Mouse (Mus musculus): Measurements from ENCODE around the gene Stk24. TPM values are rescaled to one million over a fixed set of nuclear protein-coding genes. Genes with fewer than 3 reads are reported as not detected.

Gene Stk24
- total and polyA plus RNA-seq, 3 experiments: 21.4 to 75.6 (median 70.2) TPM

DNA sequence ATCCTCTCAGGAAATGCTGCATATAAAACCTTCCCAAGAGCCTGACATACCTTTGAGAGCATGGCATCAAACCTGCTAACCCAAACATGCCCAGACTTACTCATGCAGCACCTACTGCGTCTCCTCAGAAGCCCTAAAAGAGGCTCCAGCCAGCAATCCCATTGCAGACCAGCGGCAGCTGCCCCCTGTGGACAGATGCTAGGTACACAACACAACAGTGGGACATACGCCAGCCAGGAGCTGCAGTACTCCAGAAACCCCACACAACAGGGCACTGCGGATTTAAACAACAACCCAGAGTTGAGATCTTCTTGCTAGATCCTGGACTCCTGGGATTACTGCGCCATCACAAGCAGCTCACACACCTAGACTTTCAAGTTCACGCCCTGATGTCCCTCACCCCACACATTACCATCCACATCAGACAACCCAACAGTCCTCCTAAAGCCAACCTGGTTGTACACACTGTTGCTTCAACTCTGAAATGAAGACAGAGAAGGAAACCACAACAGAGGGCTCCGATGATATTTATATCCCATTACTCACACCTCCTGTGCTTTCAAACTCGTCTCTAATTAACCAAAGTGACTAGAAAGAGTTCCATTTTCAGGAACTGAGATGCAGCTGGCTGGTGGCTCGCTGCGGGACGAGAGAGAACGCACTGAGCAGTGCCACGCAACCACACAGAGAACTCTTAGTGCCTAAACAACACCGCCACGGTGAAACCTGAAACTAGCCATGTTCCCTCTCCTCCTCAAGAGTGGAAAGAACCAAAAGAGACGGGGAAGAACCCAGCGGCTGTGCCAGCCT lies 55.1 kb downstream of the Stk24 start:
- no peak overlapping the region for H3K9ac ChIP-seq (ENCODE audit: low read depth, low read length)
- no peak for DNase-seq
- intact Hi-C loops (cut with DNase I): loop anchor here (5.0 kb wide), 1 partner anchor 42 kb away; no protein-coding TSS in a partner anchor
- WGBS: 66% methylated on average over 17 of the region's 17 CpGs
- H3K79me2 ChIP-seq (replicated peaks; ENCODE audit: control insufficient read depth, insufficient read depth, low read length): peaks cover 21% of the 10 kb centered on the region
- peaks cover 25% of the 10 kb centered on the region for H3K4me1 ChIP-seq (ENCODE audit: control insufficient read depth, insufficient read depth, low read length)
- no peak for TF ChIP-seq EP300 (IDR thresholded peaks at IDR 0.05; ENCODE audit: insufficient read depth, low read depth, low read length)
- no peak for TF ChIP-seq POLR2A (IDR thresholded peaks at IDR 0.05; ENCODE audit: insufficient read depth, low read depth, low read length)
- TF ChIP-seq CTCF (IDR thresholded peaks at IDR 0.05): 0 out of 2 replicates have a peak, but pooled peaks have one; percentile 7
- H3K36me3 ChIP-seq (ENCODE audit: control insufficient read depth, insufficient read depth, low read length): no peaks in the 10 kb centered on the region; the same call in none of the 2 replicates
- H3K27me3 ChIP-seq (ENCODE audit: control insufficient read depth, insufficient read depth, low read length): no peaks in the 10 kb centered on the region
- no peak overlapping the region for H3K4me3 ChIP-seq
- H3K27ac ChIP-seq: no peak overlapping the region

DNA sequence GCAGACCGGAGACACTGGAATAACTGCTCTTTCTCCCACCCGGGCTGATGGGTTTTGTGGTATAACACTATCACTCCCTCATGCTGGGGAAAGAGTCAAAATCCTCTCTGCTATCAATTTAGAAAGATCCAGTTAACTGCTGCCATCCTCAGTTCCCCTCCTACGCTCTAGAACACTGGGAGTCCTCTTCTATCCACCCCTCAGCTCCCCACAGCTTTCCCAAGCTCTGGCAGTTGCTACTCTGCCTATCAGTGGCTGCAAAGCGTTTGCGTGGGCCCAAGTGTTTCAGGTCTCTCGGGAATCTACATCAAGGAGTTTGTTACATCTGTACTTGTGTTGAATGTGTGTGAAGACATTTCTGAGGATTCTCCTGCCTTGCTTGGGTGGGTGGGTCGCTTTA lies 57.2 kb downstream of the Stk24 start:
- peaks cover 26% of the 10 kb centered on the region for H3K4me1 ChIP-seq (ENCODE audit: control insufficient read depth, insufficient read depth, low read length)
- DNase-seq: no peak
- no peak overlapping the region for H3K27ac ChIP-seq
- 62% methylated on average over 7 of the region's 7 CpGs for whole genome bisulfite sequencing
- no peaks in the 10 kb centered on the region; the same call in none of the 2 replicates for H3K36me3 ChIP-seq (ENCODE audit: control insufficient read depth, insufficient read depth, low read length)
- no peaks in the 10 kb centered on the region for H3K27me3 ChIP-seq (ENCODE audit: control insufficient read depth, insufficient read depth, low read length)
- H3K9ac ChIP-seq (ENCODE audit: low read depth, low read length): no peak overlapping the region
- no peak overlapping the region for H3K4me3 ChIP-seq
- H3K79me2 ChIP-seq (replicated peaks; ENCODE audit: control insufficient read depth, insufficient read depth, low read length): peaks cover 16% of the 10 kb centered on the region
- TF ChIP-seq CTCF (IDR thresholded peaks at IDR 0.05): no peak
- TF ChIP-seq EP300 (IDR thresholded peaks at IDR 0.05; ENCODE audit: insufficient read depth, low read depth, low read length): no peak
- TF ChIP-seq POLR2A (IDR thresholded peaks at IDR 0.05; ENCODE audit: insufficient read depth, low read depth, low read length): no peak
- intact Hi-C loops (cut with DNase I): no loop called here

- H3K4me1 ChIP-seq (ENCODE audit: control insufficient read depth, insufficient read depth, low read length): peaks cover 25% of the 10 kb centered on the region
Observed at GRCm38 (mm10) chr14:121322150-121322549, 57.7 kb downstream of the Stk24 start.

GRCm38 (mm10) chr14:121318382-121318781 lies 61.4 kb downstream of the Stk24 start:
- TF ChIP-seq CTCF (IDR thresholded peaks at IDR 0.05): no peak
- TF ChIP-seq EP300 (IDR thresholded peaks at IDR 0.05; ENCODE audit: insufficient read depth, low read depth, low read length): no peak
- no peak for TF ChIP-seq POLR2A (IDR thresholded peaks at IDR 0.05; ENCODE audit: insufficient read depth, low read depth, low read length)
- Histone ChIP-seq H3K9ac (ENCODE audit: low read depth, low read length) (no peak overlapping the region), H3K27me3 (ENCODE audit: control insufficient read depth, insufficient read depth, low read length) (no peaks in the 10 kb centered on the region), H3K27ac (no peak overlapping the region), H3K36me3 (ENCODE audit: control insufficient read depth, insufficient read depth, low read length) (peaks cover 5% of the 10 kb centered on the region), H3K4me3 (no peak overlapping the region), H3K79me2 (replicated peaks; ENCODE audit: control insufficient read depth, insufficient read depth, low read length) (peaks cover 8% of the 10 kb centered on the region), H3K4me1 (ENCODE audit: control insufficient read depth, insufficient read depth, low read length) (peaks cover 30% of the 10 kb centered on the region)
- intact Hi-C loops (cut with DNase I): loop anchor here (5.0 kb wide), 1 partner anchor 59 kb away; no protein-coding TSS in a partner anchor
- no peak for DNase-seq
- WGBS: 34% methylated on average over 5 of the region's 5 CpGs

More at GRCm38 (mm10) chr14:121322150-121322549, 57.7 kb downstream of the Stk24 start:
- Histone ChIP-seq H3K27ac (no peak overlapping the region), H3K9ac (ENCODE audit: low read depth, low read length) (no peak overlapping the region), H3K79me2 (replicated peaks; ENCODE audit: control insufficient read depth, insufficient read depth, low read length) (peaks cover 15% of the 10 kb centered on the region), H3K27me3 (ENCODE audit: control insufficient read depth, insufficient read depth, low read length) (no peaks in the 10 kb centered on the region), H3K4me3 (no peak overlapping the region), H3K36me3 (ENCODE audit: control insufficient read depth, insufficient read depth, low read length) (no peaks in the 10 kb centered on the region; the same call in none of the 2 replicates)
- TF ChIP-seq EP300 (IDR thresholded peaks at IDR 0.05; ENCODE audit: insufficient read depth, low read depth, low read length) (no peak), POLR2A (IDR thresholded peaks at IDR 0.05; ENCODE audit: insufficient read depth, low read depth, low read length) (no peak), CTCF (IDR thresholded peaks at IDR 0.05) (no peak)
- WGBS: 77% methylated on average over 5 of the region's 5 CpGs
- intact Hi-C loops (cut with DNase I): no loop called here
- DNase-seq: no peak

GRCm38 (mm10) chr14:121317312-121317671 lies 62.5 kb downstream of the Stk24 start:
- Histone ChIP-seq H3K4me1 (ENCODE audit: control insufficient read depth, insufficient read depth, low read length) (peaks cover 33% of the 10 kb centered on the region), H3K27ac (0 out of 2 replicates have a peak overlapping the region, but pooled peaks have one; percentile 17), H3K9ac (ENCODE audit: low read depth, low read length) (no peak overlapping the region), H3K4me3 (no peak overlapping the region), H3K27me3 (ENCODE audit: control insufficient read depth, insufficient read depth, low read length) (no peaks in the 10 kb centered on the region), H3K36me3 (ENCODE audit: control insufficient read depth, insufficient read depth, low read length) (peaks cover 5% of the 10 kb centered on the region), H3K79me2 (replicated peaks; ENCODE audit: control insufficient read depth, insufficient read depth, low read length) (peaks cover 6% of the 10 kb centered on the region)
- 81% methylated on average over 3 of the region's 3 CpGs for WGBS
- DNase-seq: no peak
- intact Hi-C loops (cut with DNase I): loop anchor here (5.0 kb wide), 1 partner anchor 60 kb away; no protein-coding TSS in a partner anchor
- no peak for TF ChIP-seq POLR2A (IDR thresholded peaks at IDR 0.05; ENCODE audit: insufficient read depth, low read depth, low read length)
- TF ChIP-seq CTCF (IDR thresholded peaks at IDR 0.05): no peak
- no peak for TF ChIP-seq EP300 (IDR thresholded peaks at IDR 0.05; ENCODE audit: insufficient read depth, low read depth, low read length)
